Mouse (Mus musculus) frontal cortex, adult 2 months (tissue): Measurements from ENCODE around the gene Des. TPM values are rescaled to one million over a fixed set of nuclear protein-coding genes. Genes with fewer than 3 reads are reported as not detected.

ENCODE experiments used
- DNase-seq, 2 experiments: peaks; one replicate each; pipeline ENCODE4 v3.0.0; 2022; ENCODE audit warnings: low spot score in 1 of 2; ENCODE audit errors: extremely low spot score in 1 of 2
- polyA plus RNA-seq: library from polyadenylated mRNA; depleted of rRNA; stranded (reverse); fragments of >200 nt; gene quantifications from 2 replicates; pipeline ENCODE4 v1.2.3, GENCODE M21; 2012; rRNA removed

Gene Des
- 2.5 and 3.5 TPM in 2 replicates for polyA plus RNA-seq

DNA sequence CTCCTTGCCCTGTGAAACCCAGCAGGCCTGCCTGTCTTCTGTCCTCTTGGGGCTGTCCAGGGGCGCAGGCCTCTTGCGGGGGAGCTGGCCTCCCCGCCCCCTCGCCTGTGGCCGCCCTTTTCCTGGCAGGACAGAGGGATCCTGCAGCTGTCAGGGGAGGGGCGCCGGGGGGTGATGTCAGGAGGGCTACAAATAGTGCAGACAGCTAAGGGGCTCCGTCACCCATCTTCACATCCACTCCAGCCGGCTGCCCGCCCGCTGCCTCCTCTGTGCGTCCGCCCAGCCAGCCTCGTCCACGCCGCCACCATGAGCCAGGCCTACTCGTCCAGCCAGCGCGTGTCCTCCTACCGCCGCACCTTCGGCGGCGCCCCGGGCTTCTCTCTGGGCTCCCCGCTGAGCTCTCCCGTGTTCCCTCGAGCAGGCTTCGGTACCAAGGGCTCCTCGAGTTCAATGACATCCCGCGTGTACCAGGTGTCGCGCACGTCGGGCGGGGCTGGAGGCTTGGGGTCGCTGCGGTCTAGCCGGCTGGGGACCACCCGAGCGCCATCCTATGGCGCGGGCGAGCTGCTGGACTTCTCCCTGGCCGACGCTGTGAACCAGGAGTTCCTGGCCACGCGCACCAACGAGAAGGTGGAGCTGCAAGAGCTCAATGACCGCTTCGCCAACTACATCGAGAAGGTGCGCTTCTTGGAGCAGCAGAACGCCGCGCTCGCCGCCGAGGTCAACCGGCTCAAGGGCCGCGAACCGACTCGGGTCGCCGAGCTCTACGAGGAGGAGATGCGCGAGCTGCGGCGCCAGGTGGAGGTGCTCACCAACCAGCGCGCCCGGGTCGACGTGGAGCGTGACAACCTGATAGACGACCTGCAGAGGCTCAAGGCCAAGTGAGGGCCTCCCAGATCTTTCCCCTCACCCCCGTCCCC, at the start of gene Des:
Gene Des, plus strand, starts transcription at position 218 of the 920 bp plus-strand sequence.
- DNase-seq = no peak

DNA sequence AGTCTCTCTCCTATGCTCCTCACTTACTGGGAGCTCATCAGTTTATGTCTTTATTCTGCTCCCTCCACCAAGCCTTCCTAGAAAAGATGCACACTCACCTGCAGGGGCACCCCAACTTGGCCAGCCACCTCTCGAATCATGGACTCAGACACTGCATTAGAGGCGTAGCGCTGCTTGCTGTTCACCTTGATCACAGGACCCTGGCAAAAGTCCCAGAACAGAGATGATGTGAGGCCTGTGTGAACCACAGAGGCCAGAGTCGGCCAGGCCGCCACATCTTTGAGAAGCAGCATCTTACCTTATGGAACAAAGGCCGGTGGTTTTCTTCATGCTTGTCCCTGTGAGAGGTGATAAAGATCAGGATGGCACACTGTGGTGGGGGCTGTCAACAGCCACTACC, 48.4 kb upstream of the Des start:
- no peak for DNase-seq

DNA sequence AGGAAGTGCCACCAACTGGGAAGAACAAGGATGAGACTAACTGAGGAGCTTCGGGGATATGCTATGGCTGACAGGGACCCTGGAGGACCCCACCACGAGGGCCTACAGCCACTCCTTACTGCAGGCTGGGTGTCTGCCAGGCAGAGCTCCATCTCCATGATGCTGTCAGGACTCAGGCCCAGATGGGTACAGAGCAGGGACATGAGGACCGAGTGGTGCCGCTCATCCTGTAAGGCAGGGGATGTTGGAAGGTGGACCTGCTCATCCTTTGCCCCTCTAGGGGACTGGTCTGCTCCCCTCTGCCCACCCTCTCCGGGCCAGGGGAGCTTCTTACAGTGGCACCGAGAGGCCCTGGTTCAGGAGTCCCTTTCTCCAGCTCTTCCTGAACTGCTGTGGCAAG, 45.1 kb upstream of the Des start:
- DNase-seq = no peak

DNA sequence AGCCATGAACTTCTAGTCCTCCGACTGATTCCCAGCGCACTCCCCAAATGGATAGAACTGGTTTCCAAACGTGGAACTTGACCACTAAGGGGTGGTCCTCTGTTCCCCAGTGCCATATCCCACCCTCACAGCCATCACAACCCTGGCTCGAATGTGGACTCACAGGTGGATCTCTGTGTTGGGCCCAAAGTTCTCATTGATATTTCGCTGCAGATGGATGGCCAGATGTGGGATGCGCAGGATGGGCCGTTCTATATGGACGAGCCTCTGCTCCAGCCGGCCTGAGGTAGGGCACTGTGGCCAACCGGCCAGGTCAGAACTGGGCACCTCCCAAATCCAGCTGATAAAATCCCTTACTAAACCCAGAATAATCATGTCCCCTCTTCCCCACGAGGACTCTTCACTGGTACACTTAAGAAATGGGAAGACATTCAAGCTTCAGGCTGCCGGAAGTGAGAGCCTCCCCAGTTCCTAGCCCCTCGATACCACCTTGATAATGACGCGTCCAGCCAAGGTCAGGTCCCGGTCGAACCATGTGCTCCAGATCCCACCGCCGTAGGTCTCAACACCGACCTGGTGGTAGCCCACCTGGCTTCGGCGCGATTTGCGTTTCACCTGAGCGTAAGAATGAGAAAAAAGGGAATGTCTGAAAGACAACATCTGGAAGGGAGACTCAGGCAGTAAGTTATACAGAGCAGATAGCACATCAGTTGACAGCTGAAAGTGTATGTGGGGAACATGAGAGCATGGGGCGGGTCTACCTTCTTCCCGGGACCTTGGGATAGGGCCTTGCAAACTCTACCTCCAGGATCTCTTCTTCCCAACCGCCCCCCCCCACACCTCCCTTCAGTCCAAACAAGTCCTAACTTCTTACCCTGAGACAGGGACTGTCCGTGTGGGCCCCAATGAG, 44.4 kb upstream of the Des start:
- DNase-seq = no peak

DNA sequence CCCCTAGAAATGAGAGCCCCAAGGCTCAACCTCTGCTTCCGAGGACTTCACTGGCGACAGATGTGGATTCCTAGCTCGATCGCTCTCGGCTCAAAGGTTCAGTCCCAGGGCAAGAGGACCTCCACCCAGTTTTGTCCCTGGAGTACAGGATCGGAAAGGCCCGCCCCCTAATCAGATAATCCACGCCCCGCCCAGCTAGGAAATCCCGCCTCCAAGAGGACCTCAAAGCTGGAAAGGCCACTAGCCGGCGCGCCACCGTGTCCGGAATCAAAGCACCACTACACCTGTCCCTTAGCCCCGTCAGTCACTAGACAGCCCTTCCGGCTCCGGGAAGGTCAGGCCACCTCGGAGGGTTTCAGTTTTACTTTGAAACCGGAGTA, 43.3 kb upstream of the Des start:
- peak; percentile 62 to 71 for DNase-seq

DNA sequence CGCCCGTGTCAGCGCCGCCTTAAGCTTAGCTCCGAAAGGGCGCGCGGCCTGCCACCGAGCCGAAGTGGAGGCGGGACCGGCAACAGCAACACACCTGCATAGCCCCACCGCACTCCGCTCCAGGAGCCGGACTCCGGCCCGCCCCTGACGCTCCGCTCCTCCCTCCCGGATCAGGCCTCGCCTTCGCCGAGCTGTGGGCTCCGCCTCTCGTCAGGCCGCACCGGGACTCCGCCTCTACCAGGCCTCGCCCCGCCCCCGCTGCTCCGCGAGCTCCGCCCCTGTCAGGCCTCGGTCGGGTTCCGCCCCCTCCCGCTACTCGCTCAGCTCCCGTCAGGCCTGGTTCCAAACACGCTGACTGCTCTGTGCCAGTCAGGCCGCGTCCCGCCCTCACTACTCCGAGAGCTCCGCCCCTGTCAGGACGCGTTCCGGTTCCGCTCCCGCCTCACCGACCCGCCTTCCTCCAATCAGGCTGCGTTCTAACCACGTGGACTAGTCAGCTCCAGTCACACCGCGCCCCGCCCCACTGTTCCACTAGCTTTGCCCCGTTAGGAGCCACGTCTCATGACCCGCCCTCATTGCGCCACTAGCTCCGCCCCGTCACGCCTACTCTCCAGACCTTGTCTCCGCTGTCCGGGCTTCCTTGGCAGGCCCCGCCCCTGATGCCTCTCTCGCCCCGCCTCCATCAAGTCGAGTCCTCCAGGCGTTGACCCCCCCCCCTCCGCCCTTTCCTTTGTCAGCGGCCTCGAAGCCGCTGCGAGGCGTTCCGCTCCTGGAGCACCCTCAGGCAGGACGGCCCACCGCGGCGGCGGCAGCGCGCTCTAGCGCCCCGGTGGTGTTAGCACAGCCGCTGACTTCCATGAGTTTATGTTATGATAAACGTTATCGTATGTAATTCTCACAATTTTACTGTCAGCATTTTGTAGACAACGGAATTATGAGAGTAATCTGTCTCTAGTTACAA, 42.6 kb upstream of the Des start, which contains the start of gene Dnpep:
Gene Dnpep, minus strand, starts transcription at position 750 of the 961 bp plus-strand sequence.
- DNase-seq = peak; percentile 100

DNA sequence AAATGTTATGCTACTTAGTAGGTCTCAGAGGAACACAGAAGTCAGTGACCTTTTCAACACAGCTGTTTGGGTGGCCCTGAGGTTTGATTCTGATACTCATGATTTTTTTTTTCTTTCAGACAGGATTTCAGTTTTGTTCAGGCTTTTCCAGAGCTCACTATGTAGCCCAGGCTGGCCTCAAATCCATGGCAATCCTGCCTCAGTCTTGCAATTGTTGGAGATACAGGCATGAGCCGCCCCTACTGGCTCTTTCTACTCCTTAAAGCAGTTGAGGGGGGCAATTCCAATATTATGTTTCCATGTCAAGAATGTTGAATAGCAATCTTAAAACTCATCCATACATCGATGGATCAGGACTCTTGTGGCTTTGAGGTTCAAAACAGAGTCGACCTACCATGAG, 41.8 kb upstream of the Des start:
- DNase-seq = no peak

DNA sequence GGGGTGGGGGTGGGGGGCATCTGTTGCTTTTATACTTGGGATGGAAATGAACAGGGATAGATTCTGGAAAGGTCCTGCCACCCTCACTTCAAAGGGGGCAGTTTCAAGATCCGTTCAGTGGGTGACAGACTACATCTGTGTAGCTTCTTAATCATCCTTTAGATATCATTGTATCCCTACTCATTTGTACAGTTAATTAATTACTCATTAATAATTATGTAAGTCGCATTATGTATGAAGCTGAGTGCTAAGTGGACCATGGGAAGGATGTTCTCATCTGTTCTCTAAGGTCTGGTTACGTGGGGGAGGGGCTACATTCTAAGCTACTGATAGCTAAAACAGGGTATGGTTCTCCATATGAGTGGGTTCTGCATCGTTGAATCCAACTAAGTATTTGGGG, 41.4 kb upstream of the Des start:
- no peak for DNase-seq

DNA sequence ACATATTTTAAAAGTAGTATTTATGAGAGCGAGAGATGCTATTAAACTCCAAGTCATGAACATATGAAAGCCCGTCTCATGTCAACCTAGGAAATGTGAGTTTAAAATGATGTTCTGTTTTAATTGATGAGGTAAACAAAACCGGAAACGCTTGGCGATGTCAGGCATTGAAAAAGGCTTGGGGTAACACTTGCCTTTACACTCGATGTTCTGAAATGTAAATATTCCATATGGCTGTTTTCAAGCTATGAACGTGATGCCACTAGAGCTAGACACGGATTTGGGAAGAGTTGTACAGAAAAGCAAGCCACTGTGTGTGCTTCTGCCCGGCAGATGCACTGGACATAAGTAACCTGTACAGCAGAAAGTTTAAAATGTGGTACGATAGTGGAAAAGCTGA, 41.0 kb upstream of the Des start:
- DNase-seq = no peak

DNA sequence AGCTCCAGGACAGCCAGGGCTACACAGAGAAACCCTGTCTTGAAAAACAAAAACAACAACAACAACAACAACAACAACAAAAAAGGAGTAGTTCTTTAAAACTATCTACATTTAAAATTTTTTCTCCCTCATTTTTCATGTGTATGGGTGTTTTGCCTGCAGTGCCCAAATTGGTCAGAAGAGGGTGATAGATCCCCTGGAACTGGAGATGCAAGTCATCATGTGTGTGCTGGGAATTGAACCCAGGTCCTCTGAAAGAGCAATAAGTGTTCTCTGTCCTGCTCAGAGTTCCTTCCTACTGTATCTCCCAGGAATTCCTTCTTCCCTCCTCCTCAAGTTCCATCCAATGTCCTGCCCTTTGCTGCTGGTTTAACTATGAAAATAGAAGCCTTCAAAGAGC, 32.7 kb upstream of the Des start:
- no peak for DNase-seq

DNA sequence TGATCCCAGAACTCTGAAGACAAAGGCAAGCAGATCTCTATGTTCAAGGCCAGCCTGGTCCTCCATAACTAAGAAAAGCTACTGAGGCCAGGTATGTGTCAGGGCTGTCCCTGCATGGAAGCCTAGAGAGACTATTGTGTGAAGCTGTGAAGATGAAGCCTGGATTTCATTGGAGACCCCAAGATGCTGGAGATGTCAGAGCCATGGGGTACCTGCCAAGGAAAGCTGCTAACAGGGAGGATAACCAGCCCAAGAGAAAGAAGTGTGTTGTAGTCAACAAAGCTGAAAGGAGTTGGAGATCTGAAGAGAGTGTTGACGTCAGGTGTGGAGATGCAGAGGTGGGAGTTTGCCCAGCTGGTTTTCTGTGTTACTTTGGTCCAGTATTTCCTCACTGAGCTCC, 28.9 kb upstream of the Des start:
- DNase-seq = no peak

DNA sequence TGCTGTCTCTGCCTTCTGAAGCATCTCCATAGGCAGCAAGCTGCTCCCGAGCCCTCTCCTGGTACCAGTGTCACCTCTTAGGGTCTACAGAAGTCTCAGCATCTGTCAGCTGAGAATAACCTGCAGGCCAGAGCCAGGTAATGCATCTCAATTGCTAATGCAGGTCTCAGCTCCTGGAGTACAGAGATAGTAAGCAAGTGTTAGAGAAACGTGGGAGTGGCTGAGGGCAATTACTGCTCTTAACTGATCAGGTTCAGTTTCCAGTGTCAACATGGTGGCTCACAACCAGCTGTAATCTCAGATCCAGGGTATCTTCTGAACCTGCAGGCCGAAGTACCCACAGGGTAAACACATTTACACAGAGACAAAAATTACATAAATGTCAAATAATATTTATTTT, 23.7 kb upstream of the Des start:
- no peak for DNase-seq

DNA sequence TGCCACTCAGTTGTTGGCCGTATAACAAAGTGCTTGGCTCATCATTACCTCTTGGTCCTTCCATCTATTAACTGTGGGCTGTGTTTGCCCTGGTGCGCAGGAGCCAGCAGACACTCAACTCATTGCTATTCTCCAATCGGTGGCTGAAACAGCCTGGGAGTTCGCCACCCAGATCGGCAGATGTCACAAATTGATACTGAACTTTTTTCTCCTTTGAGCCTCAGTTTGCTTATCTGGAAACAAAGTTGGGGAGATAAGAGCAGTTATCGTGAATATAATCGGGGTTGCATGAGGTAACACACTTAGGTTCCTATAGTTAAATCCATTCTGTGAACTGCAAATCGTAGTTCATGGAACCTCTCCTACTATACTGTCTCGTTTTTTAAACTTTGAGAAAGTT, 23.0 kb upstream of the Des start:
- no peak for DNase-seq

DNA sequence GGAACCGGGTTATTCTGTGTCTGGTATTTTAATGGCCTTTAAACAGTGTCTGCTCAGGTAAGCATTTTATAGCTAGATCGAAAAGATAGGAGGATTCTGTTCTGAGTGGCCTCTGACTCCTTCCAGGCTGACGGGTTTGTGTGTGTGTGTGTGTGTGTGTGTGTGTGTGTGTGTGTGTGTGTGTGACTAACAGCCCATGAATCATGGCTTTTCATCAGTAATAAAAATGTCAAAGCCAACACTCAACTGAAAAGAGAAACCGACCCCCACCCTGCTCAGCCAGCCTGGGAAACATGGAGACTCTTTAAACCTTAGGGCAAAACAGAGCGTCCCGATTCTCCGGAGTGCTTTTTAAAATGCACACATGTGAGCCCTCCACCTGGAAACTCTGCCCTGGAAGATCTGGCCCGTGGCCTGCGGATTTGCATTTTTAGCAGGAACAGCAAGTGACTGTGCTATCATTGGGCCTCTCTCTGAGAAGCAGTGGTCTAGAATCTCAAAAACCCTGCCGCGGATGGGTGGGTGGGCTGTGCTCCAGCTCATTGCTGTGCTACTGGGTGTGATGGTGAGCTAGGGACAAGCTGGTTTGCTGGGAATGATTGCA, 21.9 kb upstream of the Des start:
- DNase-seq = no peak

DNA sequence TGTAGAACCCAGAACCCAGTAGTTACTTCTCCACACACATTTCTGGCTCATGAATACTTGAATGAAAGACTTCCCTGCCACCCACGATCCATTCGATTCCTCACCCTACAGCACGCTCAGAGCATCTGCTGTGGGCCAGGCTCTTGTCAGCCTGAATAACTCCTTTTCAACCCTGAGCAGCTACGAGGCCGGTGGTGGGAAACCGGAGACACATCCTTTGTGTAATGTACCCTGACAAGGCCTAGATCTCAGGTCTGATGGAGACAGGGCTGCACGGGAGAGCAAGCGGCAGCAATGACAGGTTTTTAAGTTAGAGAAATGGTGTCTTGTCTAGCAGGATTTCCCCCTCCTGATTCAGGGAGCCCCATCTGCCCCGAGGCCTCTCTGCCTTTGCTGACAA, 20.8 kb upstream of the Des start:
- DNase-seq = peak in 1 of 2 experiments; percentile 46

DNA sequence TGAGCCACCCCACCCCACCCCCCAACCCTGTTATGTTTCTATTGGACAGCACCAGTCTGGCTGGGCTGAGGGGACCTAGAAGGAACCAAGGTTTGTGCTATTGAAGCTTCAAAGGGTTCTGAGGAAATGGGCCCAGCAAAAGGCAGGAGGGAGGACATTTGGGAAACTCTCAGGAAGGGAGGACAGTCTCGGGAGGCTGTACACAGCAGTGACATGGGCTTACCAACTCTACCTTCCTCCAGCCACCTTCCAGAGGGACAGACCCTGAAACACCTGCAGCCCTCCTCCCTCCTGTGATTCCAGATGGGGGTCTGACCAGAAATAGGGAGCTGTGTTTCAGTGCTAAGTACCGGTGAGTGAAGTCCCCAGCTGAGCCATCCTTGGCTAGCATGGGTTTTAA, 19.6 kb upstream of the Des start:
- DNase-seq = no peak

DNA sequence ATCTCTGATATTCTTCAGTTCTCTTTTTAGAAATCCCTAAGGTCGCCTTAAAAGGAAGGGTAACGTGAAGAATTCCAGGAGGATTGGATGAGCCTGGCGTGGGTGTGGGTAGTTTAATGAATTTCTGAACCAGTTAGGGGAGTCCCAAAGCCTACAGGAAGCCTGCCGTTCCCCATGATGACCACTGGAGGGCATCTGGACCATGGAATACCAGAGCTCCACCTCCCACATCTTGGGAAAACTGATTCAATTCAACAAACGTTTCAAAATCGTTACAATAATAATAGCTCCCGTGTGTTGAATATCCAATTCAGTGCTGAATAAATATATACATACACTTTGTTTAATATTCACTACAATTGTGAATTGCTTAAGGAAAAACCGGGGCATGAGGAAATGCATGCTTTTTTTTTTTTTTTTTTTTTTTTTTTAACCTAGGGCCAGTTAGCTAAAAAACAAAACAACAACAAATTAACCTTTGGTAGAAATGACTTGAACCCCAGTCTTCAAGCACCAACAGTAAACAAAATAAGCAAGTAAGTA, 17.2 kb upstream of the Des start:
- peak; percentile 70 to 91 for DNase-seq

DNA sequence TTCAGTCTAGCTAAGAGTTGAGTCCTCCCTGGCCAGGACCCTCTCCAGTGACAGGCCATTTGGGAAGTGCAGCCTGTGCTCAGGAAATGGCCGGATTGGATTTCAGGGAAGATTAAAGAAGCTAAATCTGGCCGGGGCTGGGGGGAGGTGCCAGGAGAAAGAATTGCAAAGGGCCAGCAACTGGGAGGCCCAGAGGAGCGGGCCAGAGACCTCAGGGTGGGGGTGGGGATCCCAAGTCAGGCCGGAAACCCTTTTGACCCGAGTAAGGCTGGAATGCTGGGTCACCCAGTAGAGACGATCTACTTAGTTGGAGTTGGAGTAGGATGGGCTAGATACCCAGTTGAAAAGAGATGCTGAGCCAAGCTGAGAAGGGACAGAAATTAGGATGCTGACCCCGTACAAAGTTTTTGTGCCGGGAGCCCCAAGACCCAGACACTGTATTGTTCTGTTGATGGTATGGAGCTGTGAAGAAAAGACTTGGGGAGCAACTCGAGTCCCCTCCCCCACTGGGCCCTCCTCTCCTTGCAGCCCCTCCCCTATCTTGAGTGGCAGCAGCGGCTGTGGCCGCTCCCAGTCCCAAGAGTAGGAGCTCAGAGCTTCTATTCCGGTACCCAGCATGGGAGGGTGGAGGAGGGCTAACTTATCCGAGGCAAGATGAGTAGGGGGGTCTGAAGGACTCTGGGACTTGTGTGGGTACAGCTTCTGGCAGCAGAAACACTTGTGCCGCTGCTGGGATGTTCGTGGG, 15.7 kb upstream of the Des start:
- DNase-seq = no peak
